Mouse (Mus musculus) ES-E14 (cell line): ENCODE data around the gene Tap1. TPM values are rescaled to one million over a fixed set of nuclear protein-coding genes. Genes with fewer than 3 reads are reported as not detected.

ENCODE experiments used
- DNase-seq: peaks from one replicate; pipeline ENCODE4 v3.0.0-alpha.2; 2013; ENCODE audit warnings: low read depth, low spot score
- H3K27ac ChIP-seq: 2 replicates; pipeline ENCODE4 v1.5.1; 2012; ENCODE audit warnings: low read depth, mild to moderate bottlenecking, low read length, moderate library complexity, mixed read lengths; ENCODE audit not compliant: poor library complexity, insufficient read depth, severe bottlenecking
- H3K36me3 ChIP-seq: 2 replicates; pipeline ENCODE4 v1.6.1; 2012; ENCODE audit warnings: mild to moderate bottlenecking, low read length, moderate library complexity, mixed read lengths; ENCODE audit not compliant: control insufficient read depth, poor library complexity, insufficient read depth, severe bottlenecking
- H3K4me1 ChIP-seq, 2 experiments: fragments of 150-350 bp in 1 of 2; sonication (generic) in 1 of 2; 2 replicates each; pipeline ENCODE4 v1.6.1; 2012; ENCODE audit warnings: low read length in 2 of 2, mild to moderate bottlenecking in 1 of 2, mixed read lengths in 1 of 2; ENCODE audit not compliant: control insufficient read depth in 2 of 2, insufficient read depth in 2 of 2, poor library complexity in 1 of 2
- H3K4me3 ChIP-seq, 2 experiments: fragments of 150-350 bp in 1 of 2; sonication (generic) in 1 of 2; 2 replicates each; pipeline ENCODE4 v1.5.1; 2012; ENCODE audit warnings: low read length in 2 of 2, low read depth in 1 of 2, mild to moderate bottlenecking in 1 of 2, mixed read lengths in 1 of 2; ENCODE audit not compliant: insufficient read depth in 1 of 2, poor library complexity in 1 of 2, severe bottlenecking in 1 of 2
- H3K9ac ChIP-seq: 2 replicates; pipeline ENCODE4 v1.6.1; 2012; ENCODE audit warnings: low read depth, mild to moderate bottlenecking, low read length, mixed read lengths; ENCODE audit not compliant: poor library complexity, insufficient read depth, severe bottlenecking
- H3K9me3 ChIP-seq: fragments of 150-350 bp; sonication (generic); 2 replicates; pipeline ENCODE4 v1.6.1; 2012; ENCODE audit warnings: low read depth, mild to moderate bottlenecking, low read length; ENCODE audit not compliant: control insufficient read depth, insufficient read depth
- CHD2 ChIP-seq: IDR thresholded peaks from 2 replicates; pipeline ENCODE4 v1.6.1; 2014; ENCODE audit warnings: mild to moderate bottlenecking, low read depth, low read length, inconsistent platforms
- HCFC1 ChIP-seq: IDR thresholded peaks from 2 replicates; pipeline ENCODE4 v1.6.1; 2012; ENCODE audit warnings: low read length, inconsistent platforms, borderline replicate concordance; ENCODE audit not compliant: insufficient read depth
- MAFK ChIP-seq: IDR thresholded peaks from 2 replicates; pipeline ENCODE4 v1.6.1; 2014; ENCODE audit warnings: mild to moderate bottlenecking, low read depth, low read length, inconsistent platforms; ENCODE audit not compliant: insufficient read depth
- ZC3H11A ChIP-seq: IDR thresholded peaks from 2 replicates; pipeline ENCODE4 v1.6.1; 2012; ENCODE audit warnings: low read depth, mild to moderate bottlenecking, inconsistent platforms, low read length, borderline replicate concordance
- ZNF384 ChIP-seq: IDR thresholded peaks from 2 replicates; pipeline ENCODE4 v1.6.1; 2012; ENCODE audit warnings: low read depth, low read length, inconsistent platforms
- in situ Hi-C, 2 experiments: fragments of 600-800 bp; cut with MboI; formaldehyde crosslinking; loops; one replicate each; pipeline ENCODE4 v1.15.1; 2025; ENCODE audit warnings: low sequenced_read_pairs in 2 of 2, inconsistent platforms in 1 of 2; ENCODE audit not compliant: unreplicated experiment in 2 of 2
- total RNA-seq: library from RNA; depleted of rRNA; stranded (reverse); fragments of 300-350 nt; gene quantifications from 2 replicates; pipeline ENCODE4 v1.2.3, GENCODE M21; 2012

Tap1 gene
- total RNA-seq, 1 experiment: 13.9 TPM

- in situ Hi-C loops: no loop called here
- no peaks in the 10 kb centered on the region for H3K36me3 ChIP-seq
- H3K4me3 ChIP-seq: no peak overlapping the region
- DNase-seq: no peak
- H3K4me1 ChIP-seq: peaks cover 0 to 12% of the 10 kb centered on the region in 2 experiments; a peak in 1 of 4 replicates
- TF ChIP-seq ZC3H11A (no peak), CHD2 (no peak), MAFK (no peak), ZNF384 (no peak), HCFC1 (no peak)
- no peak overlapping the region for H3K9ac ChIP-seq
- no peak overlapping the region for H3K27ac ChIP-seq
- no peaks in the 10 kb centered on the region for H3K9me3 ChIP-seq
These were observed 13.6 kb downstream of the Tap1 start for GRCm38 (mm10) chr17:34200772-34201505.

GRCm38 (mm10) chr17:34201506-34202055 is 14.2 kb downstream of the Tap1 start:
- TF ChIP-seq MAFK: no peak
- no peak for TF ChIP-seq ZNF384
- no peak for TF ChIP-seq ZC3H11A
- TF ChIP-seq CHD2: no peak
- no peak for TF ChIP-seq HCFC1
- H3K36me3 ChIP-seq: no peaks in the 10 kb centered on the region
- H3K4me1 ChIP-seq: peaks cover 0 to 12% of the 10 kb centered on the region in 2 experiments; a peak in 1 of 4 replicates
- H3K4me3 ChIP-seq: no peak overlapping the region
- H3K9ac ChIP-seq: no peak overlapping the region
- no peak for DNase-seq
- H3K27ac ChIP-seq: no peak overlapping the region
- no peaks in the 10 kb centered on the region for H3K9me3 ChIP-seq
- in situ Hi-C loops: no loop called here

- no peak for DNase-seq
- TF ChIP-seq HCFC1 (no peak), MAFK (no peak), CHD2 (no peak), ZNF384 (no peak)
- in situ Hi-C loops: no loop called here
These were observed 15.5 kb downstream of the Tap1 start for GRCm38 (mm10) chr17:34202760-34203442.

GRCm38 (mm10) chr17:34203444-34203843 is 16.1 kb downstream of the Tap1 start, which contains the start of gene Tap2:
Tap2 (plus strand) TSS chr17:34203527.
- H3K9ac ChIP-seq: peak within 1 kb of the TSS; percentile 68; the same call in 1 of the 2 replicates
- peaks cover 0 to 11% of the 10 kb centered on the region in 2 experiments; a peak in 1 of 4 replicates for H3K4me1 ChIP-seq
- TF ChIP-seq CHD2 (no peak), MAFK (no peak), ZNF384 (no peak), HCFC1 (no peak), ZC3H11A (no peak)
- no peak for DNase-seq
- H3K9me3 ChIP-seq: no peaks in the 10 kb centered on the region
- H3K36me3 ChIP-seq: no peaks in the 10 kb centered on the region
- in situ Hi-C loops: no loop called here
- peak within 1 kb of the TSS; percentile 49 to 59 for H3K4me3 ChIP-seq
- H3K27ac ChIP-seq: no peak within 1 kb of the TSS

More at GRCm38 (mm10) chr17:34202760-34203442, 15.5 kb downstream of the Tap1 start:
- Histone ChIP-seq H3K9me3 (no peaks in the 10 kb centered on the region), H3K27ac (no peak overlapping the region), H3K4me3 (no peak overlapping the region), H3K4me1 (peaks cover 0 to 12% of the 10 kb centered on the region in 2 experiments; a peak in 1 of 4 replicates), H3K36me3 (no peaks in the 10 kb centered on the region), H3K9ac (no peak overlapping the region)
